8 mouse cellular contexts compared by ENCODE assay signal in genomic region chr3:153675073-153675472, GRCm38 (mm10). TPM values are rescaled to one million over a fixed set of nuclear protein-coding genes. Genes with fewer than 3 reads are reported as not detected.
DNase-seq lines count a peak whose midpoint lies in the region; ATAC-seq lines count a peak whose summit lies in the region.

No protein-coding gene starts in this region.

- no peak overlapping the region for H3K9ac ChIP-seq in embryonic facial prominence, embryonic 12.5 days
- no peak overlapping the region for H3K9ac ChIP-seq in intestine, embryonic 15.5 days

- no peak overlapping the region for H3K4me3 ChIP-seq in embryonic facial prominence, embryonic 12.5 days
- H3K4me3 ChIP-seq in intestine, embryonic 15.5 days (replicated peaks): no peak overlapping the region

- peak; percentile 73 to 85 for DNase-seq in cerebellum, postnatal 14 days
- DNase-seq in cerebellum, adult 18-20 months: no peak
- DNase-seq in B cell, adult 2 months: peak; percentile 38 to 43
- peak; percentile 5 to 44 for DNase-seq in thymus, postnatal 10 days (ENCODE audit: low spot score in 2 of 2)

- no peaks in the 10 kb centered on the region for H3K9me3 ChIP-seq in embryonic facial prominence, embryonic 12.5 days
- no peaks in the 10 kb centered on the region for H3K9me3 ChIP-seq in intestine, embryonic 15.5 days

- ATAC-seq in embryonic facial prominence, embryonic 12.5 days (ENCODE audit: insufficient number of reproducible peaks, insufficient read depth, low FRiP score, low TSS enrichment): peak; percentile 13; the same call in 1 of the 2 replicates
- peak; percentile 32; the same call in 1 of the 2 replicates for ATAC-seq in intestine, embryonic 15.5 days
- ATAC-seq in megakaryocyte progenitor cell, adult 5-6 weeks (replicated peaks; ENCODE audit: poor library complexity): peak; percentile 36
- ATAC-seq in monocyte, adult 5-6 weeks (replicated peaks; ENCODE audit: insufficient number of reproducible peaks, low FRiP score, low TSS enrichment, poor library complexity, severe bottlenecking): no peak

- H3K4me2 ChIP-seq in embryonic facial prominence, embryonic 12.5 days (replicated peaks): no peak overlapping the region
- no peak overlapping the region for H3K4me2 ChIP-seq in intestine, embryonic 15.5 days (replicated peaks)

- no peak overlapping the region for H3K27ac ChIP-seq in embryonic facial prominence, embryonic 12.5 days
- no peak overlapping the region for H3K27ac ChIP-seq in intestine, embryonic 15.5 days

- WGBS in embryonic facial prominence, embryonic 12.5 days: 40% methylated on average over 12 of the region's 12 CpGs
- 52% methylated on average over 12 of the region's 12 CpGs for WGBS in intestine, embryonic 15.5 days

- no peaks in the 10 kb centered on the region for H3K27me3 ChIP-seq in embryonic facial prominence, embryonic 12.5 days
- H3K27me3 ChIP-seq in intestine, embryonic 15.5 days (replicated peaks): no peaks in the 10 kb centered on the region

- peaks cover 24% of the 10 kb centered on the region for H3K4me1 ChIP-seq in embryonic facial prominence, embryonic 12.5 days
- H3K4me1 ChIP-seq in intestine, embryonic 15.5 days (replicated peaks): 0 out of 2 replicates have a peak, but pooled peaks cover 3% of the 10 kb centered on the region

- H3K36me3 ChIP-seq in embryonic facial prominence, embryonic 12.5 days: no peaks in the 10 kb centered on the region
- H3K36me3 ChIP-seq in intestine, embryonic 15.5 days: no peaks in the 10 kb centered on the region

RNA-seq across cellular contexts. Expression of gene St6galnac3, which starts 49.9 kb away (rescaled TPM):
- polyA plus RNA-seq in embryonic facial prominence, embryonic 12.5 days (2016; fragmentation: Nextera tagmentation; extraction: Ambion mirVana): 64.6 and 70.2 TPM in 2 replicates
- polyA plus RNA-seq in intestine, embryonic 15.5 days (2015; fragmentation: Nextera tagmentation; extraction: Ambion mirVana): 34.5 and 35.1 TPM in 2 replicates
- 1.1 and 4.0 TPM in 2 replicates for total RNA-seq in megakaryocyte progenitor cell, adult 5-6 weeks (2015)
- total RNA-seq in megakaryocyte progenitor cell, adult 5-6 weeks (2017): 1.2 and 1.6 TPM in 2 replicates
- total RNA-seq in monocyte, adult 5-6 weeks (2017): 5.4 to 17.1 TPM (median 7.9 TPM) in 3 replicates

Comparison
In these comparisons a context has a peak if more than half of its experiments do, and no peak if none do; other contexts are left out.
1. DNase-seq: peak in cerebellum, postnatal 14 days (2 of 2), B cell, adult 2 months (2 of 2) and thymus, postnatal 10 days (2 of 2); none in cerebellum, adult 18-20 months (0 of 2).